Mouse (Mus musculus): ENCODE measurements around the gene Gm853. TPM values are rescaled to one million over a fixed set of nuclear protein-coding genes. Genes with fewer than 3 reads are reported as not detected.

The Gm853 gene
- total and polyA plus RNA-seq, 3 experiments = 0.05 TPM; not detected in 2

DNA sequence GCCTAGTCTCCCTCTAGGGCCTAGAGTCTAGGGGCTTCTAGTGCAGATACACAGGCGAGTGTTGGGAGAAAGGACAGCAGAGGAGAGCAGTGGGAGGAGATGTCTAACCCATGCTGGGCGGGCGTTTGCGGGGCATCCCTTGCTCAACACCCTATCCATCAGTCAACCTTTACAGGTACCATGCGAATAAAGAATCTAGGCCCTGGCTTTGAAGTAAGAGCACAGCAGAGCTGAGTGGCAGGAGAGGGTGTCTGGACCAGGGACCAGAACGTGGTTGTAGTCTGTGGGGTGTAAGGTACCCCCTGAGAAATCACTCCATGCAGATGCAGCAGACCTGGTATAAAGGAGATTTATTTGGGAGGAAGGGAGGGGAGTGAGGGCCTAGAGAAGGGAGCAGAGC is 58.1 kb downstream of the Gm853 start:
- no peak for TF ChIP-seq GATA2 (IDR thresholded peaks at IDR 0.05; ENCODE audit: borderline replicate concordance, low read depth, low read length)
- TF ChIP-seq POLR2AphosphoS5 (IDR thresholded peaks at IDR 0.05; ENCODE audit: insufficient replicate concordance, low read depth, low read length) = no peak
- TF ChIP-seq GATA1 (IDR thresholded peaks at IDR 0.05; ENCODE audit: borderline replicate concordance, low read length) = no peak
- TF ChIP-seq CTCF (IDR thresholded peaks at IDR 0.05; ENCODE audit: low read depth, low read length) = no peak
- no peak for TF ChIP-seq TAL1 (conservative IDR thresholded peaks at IDR 0.05; ENCODE audit: low read depth, low read length)
- H3K36me3 ChIP-seq (replicated peaks) = peaks cover 18% of the 10 kb centered on the region
- H3K27me3 ChIP-seq (ENCODE audit: insufficient read depth, low read length) = peaks cover 23% of the 10 kb centered on the region
- no peak for DNase-seq (ENCODE audit: low spot score)
- no peak overlapping the region for H3K4me3 ChIP-seq (ENCODE audit: low read depth, low read length)
- H3K4me1 ChIP-seq (ENCODE audit: insufficient read depth, low read depth, low read length) = peaks cover 9% of the 10 kb centered on the region
- ATAC-seq (ENCODE audit: extremely low read depth, insufficient number of reproducible peaks, low FRiP score, poor library complexity, severe bottlenecking) = no peak
- no peaks in the 10 kb centered on the region for H3K9me3 ChIP-seq (replicated peaks)

DNA sequence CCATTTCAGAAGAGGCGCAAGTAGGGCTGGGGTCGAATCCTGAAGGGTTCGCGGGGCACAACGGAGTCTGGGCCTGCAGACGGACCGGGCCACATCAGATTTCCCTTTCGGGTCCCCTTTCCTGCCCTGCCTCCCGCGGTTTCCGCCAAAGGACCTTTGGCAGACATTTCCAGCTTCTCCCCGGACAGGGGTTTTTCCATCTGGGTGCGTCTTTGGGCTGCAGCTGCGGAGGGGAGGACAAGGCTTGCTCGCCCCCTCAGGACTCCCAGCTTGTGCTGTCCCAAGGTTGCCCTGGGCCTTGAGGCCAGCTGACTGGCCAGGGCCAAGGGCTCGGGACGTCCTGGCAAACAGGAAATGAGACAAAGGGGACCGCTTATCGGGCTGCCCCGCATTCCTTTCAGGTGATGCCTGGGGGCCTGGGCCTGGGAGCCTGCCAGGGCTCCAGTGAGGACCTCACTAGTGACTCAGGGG is 58.8 kb downstream of the Gm853 start:
- Histone ChIP-seq H3K27me3 (ENCODE audit: insufficient read depth, low read length) (peaks cover 23% of the 10 kb centered on the region), H3K4me3 (ENCODE audit: low read depth, low read length) (no peak overlapping the region), H3K4me1 (ENCODE audit: insufficient read depth, low read depth, low read length) (peaks cover 4% of the 10 kb centered on the region), H3K36me3 (replicated peaks) (peaks cover 15% of the 10 kb centered on the region), H3K9me3 (replicated peaks) (no peaks in the 10 kb centered on the region)
- DNase-seq (ENCODE audit: low spot score) (no peak), ATAC-seq (ENCODE audit: extremely low read depth, insufficient number of reproducible peaks, low FRiP score, poor library complexity, severe bottlenecking) (no peak)
- TF ChIP-seq GATA1 (IDR thresholded peaks at IDR 0.05; ENCODE audit: borderline replicate concordance, low read length) (no peak), TAL1 (conservative IDR thresholded peaks at IDR 0.05; ENCODE audit: low read depth, low read length) (no peak)

DNA sequence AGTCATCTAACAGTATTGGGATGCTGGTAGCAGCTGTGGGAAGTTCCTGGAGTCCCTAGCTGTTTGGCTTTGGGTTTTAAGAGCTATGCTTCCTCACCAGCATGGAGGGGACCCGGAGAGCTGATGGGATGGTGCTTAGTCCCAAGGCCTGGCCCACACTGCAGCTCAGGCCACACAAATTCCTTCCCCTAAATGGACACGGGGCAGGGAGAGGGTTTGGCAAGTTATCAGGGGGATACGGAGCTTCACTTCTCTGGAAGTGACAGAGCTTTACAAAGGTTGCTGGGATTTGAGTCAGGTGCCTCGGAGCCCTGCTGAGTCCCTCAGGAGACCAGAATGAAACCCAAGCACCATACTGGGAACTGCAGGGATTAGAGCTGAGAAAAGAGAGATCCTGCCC is 60.9 kb downstream of the Gm853 start:
- Histone ChIP-seq H3K4me3 (ENCODE audit: low read depth, low read length) (no peak overlapping the region), H3K9me3 (replicated peaks) (no peaks in the 10 kb centered on the region), H3K4me1 (ENCODE audit: insufficient read depth, low read depth, low read length) (no peaks in the 10 kb centered on the region), H3K36me3 (replicated peaks) (peaks cover 6% of the 10 kb centered on the region), H3K27me3 (ENCODE audit: insufficient read depth, low read length) (peaks cover 27% of the 10 kb centered on the region)
- DNase-seq (ENCODE audit: low spot score) = no peak
- no peak for ATAC-seq (ENCODE audit: extremely low read depth, insufficient number of reproducible peaks, low FRiP score, poor library complexity, severe bottlenecking)
- no peak for TF ChIP-seq CTCF (IDR thresholded peaks at IDR 0.05; ENCODE audit: low read depth, low read length)
- no peak for TF ChIP-seq GATA2 (IDR thresholded peaks at IDR 0.05; ENCODE audit: borderline replicate concordance, low read depth, low read length)
- no peak for TF ChIP-seq GATA1 (IDR thresholded peaks at IDR 0.05; ENCODE audit: borderline replicate concordance, low read length)
- no peak for TF ChIP-seq TAL1 (conservative IDR thresholded peaks at IDR 0.05; ENCODE audit: low read depth, low read length)
- TF ChIP-seq POLR2AphosphoS5 (IDR thresholded peaks at IDR 0.05; ENCODE audit: insufficient replicate concordance, low read depth, low read length) = no peak

Other genes starting within 250 kb of the Gm853 start
- not detected in 2 replicates for gene Adgrb2, start 237.5 kb downstream of the Gm853 start, total RNA-seq (2014; fragmentation: Nextera tagmentation)
- 0.71 TPM in 1 of 2 replicates, not detected in the other for gene Adgrb2, start 237.5 kb downstream of the Gm853 start, total RNA-seq (2017)
- not detected in 2 replicates for gene Adgrb2, start 237.5 kb downstream of the Gm853 start, polyA plus RNA-seq (2012)
- gene Col16a1, start 174.6 kb downstream of the Gm853 start, total RNA-seq (2014; fragmentation: Nextera tagmentation) = not detected in 2 replicates
- not detected in 2 replicates for gene Col16a1, start 174.6 kb downstream of the Gm853 start, total RNA-seq (2017)
- gene Col16a1, start 174.6 kb downstream of the Gm853 start, polyA plus RNA-seq (2012) = 0.08 TPM in 1 of 2 replicates, not detected in the other
- gene Pef1, start 119.8 kb downstream of the Gm853 start, total RNA-seq (2014; fragmentation: Nextera tagmentation) = 79.7 and 84.6 TPM in 2 replicates
- 23.8 and 24.8 TPM in 2 replicates for gene Pef1, start 119.8 kb downstream of the Gm853 start, total RNA-seq (2017)
- gene Pef1, start 119.8 kb downstream of the Gm853 start, polyA plus RNA-seq (2012) = 20.9 and 25.5 TPM in 2 replicates
- not detected in 2 replicates for gene Hcrtr1, start 83.0 kb downstream of the Gm853 start, total RNA-seq (2014; fragmentation: Nextera tagmentation)
- gene Hcrtr1, start 83.0 kb downstream of the Gm853 start, total RNA-seq (2017) = not detected in 2 replicates
- gene Hcrtr1, start 83.0 kb downstream of the Gm853 start, polyA plus RNA-seq (2012) = not detected in 2 replicates
- 3.2 TPM in 1 of 2 replicates, not detected in the other for gene Tinagl1, start 47.3 kb downstream of the Gm853 start, total RNA-seq (2014; fragmentation: Nextera tagmentation)
- gene Tinagl1, start 47.3 kb downstream of the Gm853 start, total RNA-seq (2017) = 0.06 and 0.38 TPM in 2 replicates
- 0.08 and 0.13 TPM in 2 replicates for gene Tinagl1, start 47.3 kb downstream of the Gm853 start, polyA plus RNA-seq (2012)
- not detected in 2 replicates for gene Serinc2, start 56.8 kb upstream of the Gm853 start, total RNA-seq (2014; fragmentation: Nextera tagmentation)
- gene Serinc2, start 56.8 kb upstream of the Gm853 start, total RNA-seq (2017) = not detected in 2 replicates
- gene Serinc2, start 56.8 kb upstream of the Gm853 start, polyA plus RNA-seq (2012) = not detected in 2 replicates
- not detected in 2 replicates for gene Fabp3, start 86.2 kb upstream of the Gm853 start, total RNA-seq (2014; fragmentation: Nextera tagmentation)
- not detected in 2 replicates for gene Fabp3, start 86.2 kb upstream of the Gm853 start, total RNA-seq (2017)
- gene Fabp3, start 86.2 kb upstream of the Gm853 start, polyA plus RNA-seq (2012) = not detected in 2 replicates
- gene Gm10570, start 86.3 kb upstream of the Gm853 start, total RNA-seq (2014; fragmentation: Nextera tagmentation) = not detected in 2 replicates
- not detected in 2 replicates for gene Gm10570, start 86.3 kb upstream of the Gm853 start, total RNA-seq (2017)
- gene Gm10570, start 86.3 kb upstream of the Gm853 start, polyA plus RNA-seq (2012) = not detected in 2 replicates
- 16.7 and 25.6 TPM in 2 replicates for gene Zcchc17, start 137.5 kb upstream of the Gm853 start, total RNA-seq (2014; fragmentation: Nextera tagmentation)
- gene Zcchc17, start 137.5 kb upstream of the Gm853 start, total RNA-seq (2017) = 52.6 and 69.1 TPM in 2 replicates
- gene Zcchc17, start 137.5 kb upstream of the Gm853 start, polyA plus RNA-seq (2012) = 13.6 and 33.9 TPM in 2 replicates
- gene Snrnp40, start 137.7 kb upstream of the Gm853 start, total RNA-seq (2014; fragmentation: Nextera tagmentation) = 36.5 and 41.5 TPM in 2 replicates
- gene Snrnp40, start 137.7 kb upstream of the Gm853 start, total RNA-seq (2017) = 91.2 and 91.4 TPM in 2 replicates
- gene Snrnp40, start 137.7 kb upstream of the Gm853 start, polyA plus RNA-seq (2012) = 65.4 and 73.2 TPM in 2 replicates